In the genomic region with DNA sequence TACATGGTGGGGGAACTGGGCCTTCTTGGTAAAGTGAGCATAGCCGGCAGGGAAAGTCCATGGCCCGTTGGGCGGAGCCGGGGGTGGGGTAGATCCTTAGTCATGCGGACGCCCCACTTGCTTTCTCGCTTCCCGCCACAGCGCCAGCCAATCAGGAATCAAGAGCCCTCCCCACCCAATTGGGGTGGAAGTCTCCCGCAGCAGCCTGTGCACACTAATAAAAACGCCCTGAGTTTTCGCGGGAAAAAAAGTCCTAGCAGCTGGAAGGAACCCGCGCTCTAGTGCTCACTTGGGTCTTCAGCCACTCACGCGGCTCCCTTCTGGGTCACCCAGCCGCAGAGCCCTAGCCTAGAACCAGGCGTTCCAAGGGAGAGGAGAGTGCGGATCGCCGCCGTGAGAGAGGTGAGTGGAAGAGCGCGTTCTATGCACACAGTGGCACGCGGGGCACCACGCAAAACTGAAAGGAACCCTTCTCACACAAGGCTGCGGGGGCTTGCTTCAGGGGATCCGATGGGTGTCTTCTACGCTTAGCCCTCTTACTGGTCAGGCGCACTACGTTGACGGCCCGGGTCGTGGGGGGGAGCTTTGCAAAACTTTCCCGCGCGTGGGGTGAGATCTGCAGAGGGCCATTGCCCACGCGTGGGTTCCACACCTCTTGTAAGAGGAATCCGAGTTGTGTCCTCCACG, we compare ENCODE assay signal across 8 mouse cellular contexts. TPM values are rescaled to one million over a fixed set of nuclear protein-coding genes. Genes with fewer than 3 reads are reported as not detected.
DNase-seq lines count a peak whose midpoint lies in the region; ATAC-seq lines count a peak whose summit lies in the region.

A gene (plus strand): TSS at position 162 of the 687 bp plus-strand sequence.

- no peaks in the 10 kb centered on the region for H3K9me3 ChIP-seq in forebrain, embryonic 13.5 days (replicated peaks)
- H3K9me3 ChIP-seq in hindbrain, embryonic 10.5 days = no peaks in the 10 kb centered on the region
- no peaks in the 10 kb centered on the region for H3K9me3 ChIP-seq in limb, embryonic 13.5 days
- no peaks in the 10 kb centered on the region for H3K9me3 ChIP-seq in midbrain, embryonic 14.5 days (ENCODE audit: control insufficient read depth, low read length)
- no peaks in the 10 kb centered on the region for H3K9me3 ChIP-seq in stomach, embryonic 15.5 days

- H3K9ac ChIP-seq in forebrain, embryonic 13.5 days = peak within 1 kb of the TSS; percentile 79
- H3K9ac ChIP-seq in limb, embryonic 13.5 days = peak within 1 kb of the TSS; percentile 80
- H3K9ac ChIP-seq in midbrain, embryonic 14.5 days (replicated peaks; ENCODE audit: low read length) = peak within 1 kb of the TSS; percentile 53; the same call in 1 of the 2 replicates
- peak within 1 kb of the TSS; percentile 67 for H3K9ac ChIP-seq in stomach, embryonic 15.5 days

- under 1% methylated on average over 43 of the region's 43 CpGs for WGBS in forebrain, embryonic 13.5 days
- WGBS in hindbrain, embryonic 10.5 days = under 1% methylated on average over 43 of the region's 43 CpGs
- WGBS in limb, embryonic 13.5 days = under 1% methylated on average over 43 of the region's 43 CpGs
- under 1% methylated on average over 43 of the region's 43 CpGs for WGBS in midbrain, embryonic 14.5 days
- under 1% methylated on average over 43 of the region's 43 CpGs for WGBS in stomach, embryonic 15.5 days

- peak within 1 kb of the TSS; percentile 87 for H3K27ac ChIP-seq in forebrain, embryonic 13.5 days
- H3K27ac ChIP-seq in hindbrain, embryonic 10.5 days = peak within 1 kb of the TSS; percentile 97
- H3K27ac ChIP-seq in limb, embryonic 13.5 days = peak within 1 kb of the TSS; percentile 87; the same call in 1 of the 2 replicates
- H3K27ac ChIP-seq in midbrain, embryonic 14.5 days (replicated peaks; ENCODE audit: low read depth, low read length) = 0 out of 2 replicates have a peak within 1 kb of the TSS, but pooled peaks have one; percentile 32
- H3K27ac ChIP-seq in stomach, embryonic 15.5 days = peak within 1 kb of the TSS; percentile 90

- H3K27me3 ChIP-seq in forebrain, embryonic 13.5 days = no peaks in the 10 kb centered on the region
- no peaks in the 10 kb centered on the region for H3K27me3 ChIP-seq in hindbrain, embryonic 10.5 days (ENCODE audit: insufficient read depth, poor library complexity, severe bottlenecking)
- H3K27me3 ChIP-seq in limb, embryonic 13.5 days = no peaks in the 10 kb centered on the region
- H3K27me3 ChIP-seq in midbrain, embryonic 14.5 days (ENCODE audit: control insufficient read depth, insufficient read depth, low read length) = no peaks in the 10 kb centered on the region
- no peaks in the 10 kb centered on the region for H3K27me3 ChIP-seq in stomach, embryonic 15.5 days (replicated peaks)

- H3K4me3 ChIP-seq in forebrain, embryonic 13.5 days = peak within 1 kb of the TSS; percentile 73
- H3K4me3 ChIP-seq in hindbrain, embryonic 10.5 days = peak within 1 kb of the TSS; percentile 96
- peak within 1 kb of the TSS; percentile 81 for H3K4me3 ChIP-seq in limb, embryonic 13.5 days
- H3K4me3 ChIP-seq in midbrain, embryonic 14.5 days (replicated peaks; ENCODE audit: low read depth, low read length) = peak within 1 kb of the TSS; percentile 73
- peak within 1 kb of the TSS; percentile 83 for H3K4me3 ChIP-seq in stomach, embryonic 15.5 days (replicated peaks)

- H3K4me2 ChIP-seq in forebrain, embryonic 13.5 days = peak within 1 kb of the TSS; percentile 97
- H3K4me2 ChIP-seq in limb, embryonic 13.5 days (replicated peaks) = peak within 1 kb of the TSS; percentile 99
- H3K4me2 ChIP-seq in midbrain, embryonic 14.5 days (ENCODE audit: low read length) = peak within 1 kb of the TSS; percentile 86
- H3K4me2 ChIP-seq in stomach, embryonic 15.5 days = peak within 1 kb of the TSS; percentile 97

- H3K4me1 ChIP-seq in forebrain, embryonic 13.5 days = peaks cover 50% of the 10 kb centered on the region
- H3K4me1 ChIP-seq in hindbrain, embryonic 10.5 days (replicated peaks) = peaks cover 60% of the 10 kb centered on the region
- H3K4me1 ChIP-seq in limb, embryonic 13.5 days = peaks cover 53% of the 10 kb centered on the region
- peaks cover 17% of the 10 kb centered on the region for H3K4me1 ChIP-seq in midbrain, embryonic 14.5 days (ENCODE audit: control insufficient read depth, insufficient read depth, low read length)
- H3K4me1 ChIP-seq in stomach, embryonic 15.5 days = peaks cover 50% of the 10 kb centered on the region

- peaks cover 27% of the 10 kb centered on the region for H3K36me3 ChIP-seq in forebrain, embryonic 13.5 days (ENCODE audit: poor library complexity, severe bottlenecking)
- peaks cover 36% of the 10 kb centered on the region for H3K36me3 ChIP-seq in hindbrain, embryonic 10.5 days
- H3K36me3 ChIP-seq in limb, embryonic 13.5 days = peaks cover 23% of the 10 kb centered on the region
- no peaks in the 10 kb centered on the region for H3K36me3 ChIP-seq in midbrain, embryonic 14.5 days (ENCODE audit: control insufficient read depth, insufficient read depth, low read length)
- H3K36me3 ChIP-seq in stomach, embryonic 15.5 days = no peaks in the 10 kb centered on the region

- peak; percentile 73 for ATAC-seq in forebrain, embryonic 13.5 days
- peak; percentile 74 for ATAC-seq in limb, embryonic 13.5 days (ENCODE audit: low FRiP score, low read depth)
- ATAC-seq in midbrain, embryonic 14.5 days (ENCODE audit: low FRiP score, low TSS enrichment) = peak; percentile 15
- peak; percentile 84 for ATAC-seq in stomach, embryonic 15.5 days (ENCODE audit: insufficient read depth, low FRiP score, low read depth)

- DNase-seq in ES-CJ7 (ENCODE audit: low read depth, low spot score) = peak; percentile 96
- DNase-seq in adrenal gland, postnatal 10 days = peak; percentile 92
- peak; percentile 92 for DNase-seq in hindbrain, embryonic 10.5 days (ENCODE audit: low spot score)
- peak; percentile 57 for DNase-seq in midbrain, embryonic 14.5 days
- DNase-seq in layer of hippocampus, adult 18-20 months (ENCODE audit: low spot score in 2 of 2) = no peak

RNA-seq across cellular contexts. Expression of the gene that starts here (rescaled TPM):
- total RNA-seq in adrenal gland, postnatal 10 days (2021) = 10 to 100 TPM; 28.5 to 34.8 TPM
- 119 and 138 TPM in 2 replicates for polyA plus RNA-seq in forebrain, embryonic 13.5 days (2015; fragmentation: Nextera tagmentation; extraction: Ambion mirVana)
- polyA plus RNA-seq in hindbrain, embryonic 10.5 days (2016; fragmentation: Nextera tagmentation; extraction: Ambion mirVana) = 196 and 300 TPM in 2 replicates
- polyA plus RNA-seq in limb, embryonic 13.5 days (2015; fragmentation: Nextera tagmentation; extraction: Ambion mirVana) = 136 and 146 TPM in 2 replicates
- 11.3 and 21.5 TPM in 2 replicates for polyA plus RNA-seq in midbrain, embryonic 14.5 days (2014; fragmentation: Nextera tagmentation; extraction: Ambion mirVana)
- 103 and 110 TPM in 2 replicates for polyA plus RNA-seq in stomach, embryonic 15.5 days (2015; fragmentation: Nextera tagmentation; extraction: Ambion mirVana)
- total RNA-seq in layer of hippocampus, adult 18-20 months (2021) = under 1 TPM; 0.48 to 0.50 TPM

Comparison
In these comparisons a context has a peak if more than half of its experiments do, and no peak if none do; other contexts are left out.
1. RNA of the gene that starts here (total RNA-seq): 28.5 to 34.8 TPM in adrenal gland, postnatal 10 days; 0.48 to 0.50 TPM in layer of hippocampus, adult 18-20 months; every median in the first group is over 10 times any median in the second.
2. DNase-seq: peak in ES-CJ7 (single experiment), adrenal gland, postnatal 10 days (single experiment), hindbrain, embryonic 10.5 days (single experiment) and midbrain, embryonic 14.5 days (single experiment); none in layer of hippocampus, adult 18-20 months (0 of 2).
3. ATAC-seq: peak in every context shown above with its lines; median percentile 84 in stomach, embryonic 15.5 days; 74 in limb, embryonic 13.5 days; 73 in forebrain, embryonic 13.5 days; 15 in midbrain, embryonic 14.5 days.
4. H3K27ac ChIP-seq: peak in every context shown above with its lines; median percentile 97 in hindbrain, embryonic 10.5 days; 90 in stomach, embryonic 15.5 days; 87 in forebrain, embryonic 13.5 days; 87 in limb, embryonic 13.5 days; 32 in midbrain, embryonic 14.5 days.
5. Peak in every context shown above with its lines, with median percentiles within 50 percentile points of each other: H3K4me2 ChIP-seq, H3K4me3 ChIP-seq and H3K9ac ChIP-seq.